Mouse (Mus musculus): ENCODE measurements at regions not wholly inside any gene's neighbourhood (a gene's known extent, or its start where the extent isn't known, plus 50 kb on each side); places are given as distances from the start of the nearest gene placed in this dataset.
A peak's percentile ranks its signal among the peaks of the same experiment; 100 is the strongest.

DNA sequence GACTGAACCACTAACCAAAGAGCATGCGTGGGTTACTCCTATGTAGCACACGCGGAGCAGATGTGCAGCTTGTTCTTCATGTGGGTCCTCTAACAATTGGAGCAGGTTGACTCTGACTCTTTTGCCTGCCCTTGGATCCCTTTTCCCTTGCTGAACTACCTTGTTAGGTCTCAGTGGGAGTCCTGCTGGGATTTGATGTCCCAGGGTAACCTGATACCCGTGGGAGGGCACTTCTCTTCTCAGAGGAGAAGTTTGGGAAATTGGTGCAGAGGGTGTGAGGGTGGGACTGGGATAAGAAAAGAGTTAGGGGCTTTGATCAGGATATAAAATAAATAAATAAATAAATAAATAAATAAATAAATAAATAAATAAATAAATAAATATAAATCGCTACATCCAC is 179.7 kb upstream of the Tas2r134 start:
- H3K27ac ChIP-seq (replicated peaks in 1 of 2; ENCODE audit: control insufficient read depth in 1 of 2, insufficient read depth in 1 of 2, low read depth in 2 of 2, low read length in 2 of 2) = no peak overlapping the region
- H3K4me2 ChIP-seq (ENCODE audit: low read length) = no peak overlapping the region
- no peak overlapping the region for H3K9ac ChIP-seq (ENCODE audit: low read length)
- H3K9me3 ChIP-seq (ENCODE audit: control insufficient read depth, low read length) = no peaks in the 10 kb centered on the region
- H3K4me1 ChIP-seq (ENCODE audit: control insufficient read depth in 2 of 2, insufficient read depth in 2 of 2, low read length in 2 of 2) = no peaks in the 10 kb centered on the region
- no peak overlapping the region for H3K4me3 ChIP-seq (ENCODE audit: control insufficient read depth in 1 of 2, insufficient read depth in 1 of 2, low read depth in 1 of 2, low read length in 2 of 2)
- ATAC-seq (ENCODE audit: insufficient number of reproducible peaks, insufficient read depth, low FRiP score, low read depth) = no peak
- H3K36me3 ChIP-seq (ENCODE audit: control insufficient read depth, insufficient read depth, low read length) = no peaks in the 10 kb centered on the region
- WGBS = 93% methylated on average over 5 of the region's 5 CpGs
- no peaks in the 10 kb centered on the region for H3K27me3 ChIP-seq (ENCODE audit: control insufficient read depth, insufficient read depth, low read length)

GRCm38 (mm10) chr2:51444386-51445080 is 182.8 kb upstream of the Tas2r134 start:
- H3K4me1 ChIP-seq (ENCODE audit: control insufficient read depth in 2 of 2, insufficient read depth in 2 of 2, low read length in 2 of 2) = no peaks in the 10 kb centered on the region
- H3K27me3 ChIP-seq (ENCODE audit: control insufficient read depth, insufficient read depth, low read length) = no peaks in the 10 kb centered on the region
- H3K9me3 ChIP-seq (ENCODE audit: control insufficient read depth, low read length) = no peaks in the 10 kb centered on the region
- H3K27ac ChIP-seq (replicated peaks in 1 of 2; ENCODE audit: control insufficient read depth in 1 of 2, insufficient read depth in 1 of 2, low read depth in 2 of 2, low read length in 2 of 2) = no peak overlapping the region
- no peak overlapping the region for H3K4me2 ChIP-seq (ENCODE audit: low read length)
- no peak for ATAC-seq (ENCODE audit: insufficient number of reproducible peaks, insufficient read depth, low FRiP score, low read depth)
- H3K4me3 ChIP-seq (ENCODE audit: control insufficient read depth in 1 of 2, insufficient read depth in 1 of 2, low read depth in 1 of 2, low read length in 2 of 2) = no peak overlapping the region
- H3K9ac ChIP-seq (ENCODE audit: low read length) = no peak overlapping the region
- WGBS = 56% methylated on average over 9 of the region's 9 CpGs
- H3K36me3 ChIP-seq (ENCODE audit: control insufficient read depth, insufficient read depth, low read length) = no peaks in the 10 kb centered on the region

- Histone ChIP-seq H3K4me2 (ENCODE audit: low read length) (no peak overlapping the region), H3K4me1 (ENCODE audit: control insufficient read depth in 2 of 2, insufficient read depth in 2 of 2, low read length in 2 of 2) (no peaks in the 10 kb centered on the region), H3K27ac (replicated peaks in 1 of 2; ENCODE audit: control insufficient read depth in 1 of 2, insufficient read depth in 1 of 2, low read depth in 2 of 2, low read length in 2 of 2) (no peak overlapping the region), H3K4me3 (ENCODE audit: control insufficient read depth in 1 of 2, insufficient read depth in 1 of 2, low read depth in 1 of 2, low read length in 2 of 2) (no peak overlapping the region), H3K27me3 (ENCODE audit: control insufficient read depth, insufficient read depth, low read length) (no peaks in the 10 kb centered on the region), H3K9me3 (ENCODE audit: control insufficient read depth, low read length) (no peaks in the 10 kb centered on the region), H3K36me3 (ENCODE audit: control insufficient read depth, insufficient read depth, low read length) (no peaks in the 10 kb centered on the region), H3K9ac (ENCODE audit: low read length) (no peak overlapping the region)
- no peak for ATAC-seq (ENCODE audit: insufficient number of reproducible peaks, insufficient read depth, low FRiP score, low read depth)
- 65% methylated on average over 3 of the region's 3 CpGs for WGBS
Observed at GRCm38 (mm10) chr2:51443946-51444345, 183.4 kb upstream of the Tas2r134 start.

DNA sequence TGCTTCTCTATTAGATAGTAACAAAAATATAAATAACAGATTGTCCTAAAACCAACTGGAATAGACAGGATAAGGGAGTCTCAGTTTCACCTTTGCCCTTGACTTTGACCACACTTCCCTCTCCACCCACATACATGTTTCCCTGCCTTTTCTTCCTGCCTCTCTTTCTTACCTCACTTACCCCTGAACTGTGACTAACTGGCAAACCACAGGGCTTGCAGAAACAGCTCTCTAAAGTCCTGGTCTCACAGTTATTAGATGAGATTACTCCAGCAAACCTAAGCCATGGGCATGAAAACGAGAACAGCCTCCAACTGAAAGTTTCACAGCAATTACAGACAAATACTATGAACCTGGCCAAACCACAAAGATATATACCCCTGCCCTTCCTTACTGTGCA is 188.3 kb upstream of the Tas2r134 start:
- H3K36me3 ChIP-seq (ENCODE audit: control insufficient read depth, insufficient read depth, low read length) = no peaks in the 10 kb centered on the region
- 69% methylated on average over 1 of the region's 1 CpGs for WGBS
- no peak overlapping the region for H3K4me3 ChIP-seq (ENCODE audit: control insufficient read depth in 1 of 2, insufficient read depth in 1 of 2, low read depth in 1 of 2, low read length in 2 of 2)
- H3K27me3 ChIP-seq (ENCODE audit: control insufficient read depth, insufficient read depth, low read length) = no peaks in the 10 kb centered on the region
- H3K9me3 ChIP-seq (ENCODE audit: control insufficient read depth, low read length) = peaks cover 6% of the 10 kb centered on the region
- no peak overlapping the region for H3K9ac ChIP-seq (ENCODE audit: low read length)
- no peaks in the 10 kb centered on the region for H3K4me1 ChIP-seq (ENCODE audit: control insufficient read depth in 2 of 2, insufficient read depth in 2 of 2, low read length in 2 of 2)
- ATAC-seq (ENCODE audit: insufficient number of reproducible peaks, insufficient read depth, low FRiP score, low read depth) = no peak
- no peak overlapping the region for H3K27ac ChIP-seq (replicated peaks in 1 of 2; ENCODE audit: control insufficient read depth in 1 of 2, insufficient read depth in 1 of 2, low read depth in 2 of 2, low read length in 2 of 2)
- no peak overlapping the region for H3K4me2 ChIP-seq (ENCODE audit: low read length)

- peaks cover 6% of the 10 kb centered on the region for H3K9me3 ChIP-seq (ENCODE audit: control insufficient read depth, low read length)
- H3K4me2 ChIP-seq (ENCODE audit: low read length) = no peak overlapping the region
- ATAC-seq (ENCODE audit: insufficient number of reproducible peaks, insufficient read depth, low FRiP score, low read depth) = no peak
- WGBS = 49% methylated on average over 3 of the region's 3 CpGs
- no peak overlapping the region for H3K27ac ChIP-seq (replicated peaks in 1 of 2; ENCODE audit: control insufficient read depth in 1 of 2, insufficient read depth in 1 of 2, low read depth in 2 of 2, low read length in 2 of 2)
- H3K9ac ChIP-seq (ENCODE audit: low read length) = no peak overlapping the region
- H3K27me3 ChIP-seq (ENCODE audit: control insufficient read depth, insufficient read depth, low read length) = no peaks in the 10 kb centered on the region
- no peak overlapping the region for H3K4me3 ChIP-seq (ENCODE audit: control insufficient read depth in 1 of 2, insufficient read depth in 1 of 2, low read depth in 1 of 2, low read length in 2 of 2)
- H3K36me3 ChIP-seq (ENCODE audit: control insufficient read depth, insufficient read depth, low read length) = no peaks in the 10 kb centered on the region
- peaks cover 2 to 5% of the 10 kb centered on the region in 2 experiments; a peak in 2 of 4 replicates for H3K4me1 ChIP-seq (ENCODE audit: control insufficient read depth in 2 of 2, insufficient read depth in 2 of 2, low read length in 2 of 2)
Observed at GRCm38 (mm10) chr2:51436590-51436989, 190.7 kb upstream of the Tas2r134 start.

DNA sequence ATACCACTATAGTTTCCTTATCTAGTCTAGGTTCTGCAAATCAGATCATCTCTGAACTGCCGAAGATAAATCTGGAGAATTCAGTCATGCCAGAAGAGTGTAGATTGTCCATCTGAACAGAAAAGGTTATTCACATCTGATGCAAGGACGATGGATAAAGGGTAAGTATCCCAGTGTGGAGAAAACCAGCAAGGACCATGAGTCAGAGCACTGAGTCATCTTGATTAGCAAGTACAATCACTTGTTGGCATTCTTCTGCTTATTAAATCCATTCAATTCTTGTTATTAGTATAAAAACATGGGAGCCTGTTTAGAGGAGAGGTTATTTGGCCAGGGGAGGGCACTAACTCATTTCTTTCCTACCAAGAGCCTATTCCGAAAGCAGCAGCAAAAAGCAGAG is 195.7 kb upstream of the Tas2r134 start:
- no peak for ATAC-seq (ENCODE audit: insufficient number of reproducible peaks, insufficient read depth, low FRiP score, low read depth)
- H3K36me3 ChIP-seq (ENCODE audit: control insufficient read depth, insufficient read depth, low read length) = no peaks in the 10 kb centered on the region
- no peak overlapping the region for H3K27ac ChIP-seq (replicated peaks in 1 of 2; ENCODE audit: control insufficient read depth in 1 of 2, insufficient read depth in 1 of 2, low read depth in 2 of 2, low read length in 2 of 2)
- no peaks in the 10 kb centered on the region for H3K27me3 ChIP-seq (ENCODE audit: control insufficient read depth, insufficient read depth, low read length)
- H3K9me3 ChIP-seq (ENCODE audit: control insufficient read depth, low read length) = peaks cover 10% of the 10 kb centered on the region
- no peak overlapping the region for H3K4me3 ChIP-seq (ENCODE audit: control insufficient read depth in 1 of 2, insufficient read depth in 1 of 2, low read depth in 1 of 2, low read length in 2 of 2)
- no peak overlapping the region for H3K9ac ChIP-seq (ENCODE audit: low read length)
- peaks cover 2 to 5% of the 10 kb centered on the region in 2 experiments; a peak in 3 of 4 replicates for H3K4me1 ChIP-seq (ENCODE audit: control insufficient read depth in 2 of 2, insufficient read depth in 2 of 2, low read length in 2 of 2)
- H3K4me2 ChIP-seq (ENCODE audit: low read length) = no peak overlapping the region
- 73% methylated on average over 3 of the region's 3 CpGs for WGBS

GRCm38 (mm10) chr2:51429716-51430115 is 197.6 kb upstream of the Tas2r134 start:
- peak; percentile 71; the same call in 1 of the 2 replicates for ATAC-seq (ENCODE audit: insufficient number of reproducible peaks, insufficient read depth, low FRiP score, low read depth)

DNA sequence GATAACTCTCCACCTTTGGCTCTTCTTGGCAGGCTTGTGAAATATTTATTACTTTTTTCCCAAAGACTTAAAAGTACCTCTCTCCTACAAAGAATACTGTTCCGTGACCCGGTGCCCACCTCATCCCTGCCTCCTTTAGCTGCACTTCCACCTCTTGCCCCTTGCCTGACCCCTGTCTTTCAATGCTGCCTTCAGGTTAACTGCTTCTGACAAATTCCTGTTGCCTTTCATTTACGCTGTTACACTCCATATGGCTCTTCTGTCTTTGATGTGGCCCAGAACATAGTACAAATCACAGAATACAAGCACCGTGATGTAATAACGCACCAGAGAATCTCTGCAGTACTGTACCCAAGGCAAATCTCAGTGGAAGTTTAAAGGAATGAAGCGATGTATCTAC is 204.9 kb upstream of the Tas2r134 start:
- Histone ChIP-seq H3K27ac (replicated peaks in 1 of 2; ENCODE audit: control insufficient read depth in 1 of 2, insufficient read depth in 1 of 2, low read depth in 2 of 2, low read length in 2 of 2) (no peak overlapping the region; a peak in 1 of 4 replicates), H3K27me3 (ENCODE audit: control insufficient read depth, insufficient read depth, low read length) (no peaks in the 10 kb centered on the region), H3K9ac (ENCODE audit: low read length) (no peak overlapping the region), H3K4me1 (ENCODE audit: control insufficient read depth in 2 of 2, insufficient read depth in 2 of 2, low read length in 2 of 2) (peaks cover 0 to 7% of the 10 kb centered on the region in 2 experiments; a peak in 3 of 4 replicates), H3K4me3 (ENCODE audit: control insufficient read depth in 1 of 2, insufficient read depth in 1 of 2, low read depth in 1 of 2, low read length in 2 of 2) (no peak overlapping the region), H3K4me2 (ENCODE audit: low read length) (no peak overlapping the region), H3K9me3 (ENCODE audit: control insufficient read depth, low read length) (no peaks in the 10 kb centered on the region), H3K36me3 (ENCODE audit: control insufficient read depth, insufficient read depth, low read length) (no peaks in the 10 kb centered on the region)
- no peak for ATAC-seq (ENCODE audit: insufficient number of reproducible peaks, insufficient read depth, low FRiP score, low read depth)
- 56% methylated on average over 6 of the region's 6 CpGs for WGBS

More at GRCm38 (mm10) chr2:51429716-51430115, 197.6 kb upstream of the Tas2r134 start:
- Histone ChIP-seq H3K9me3 (ENCODE audit: control insufficient read depth, low read length) (0 out of 2 replicates have a peak, but pooled peaks cover 4% of the 10 kb centered on the region), H3K4me3 (ENCODE audit: control insufficient read depth in 1 of 2, insufficient read depth in 1 of 2, low read depth in 1 of 2, low read length in 2 of 2) (no peak overlapping the region), H3K36me3 (ENCODE audit: control insufficient read depth, insufficient read depth, low read length) (no peaks in the 10 kb centered on the region), H3K27ac (replicated peaks in 1 of 2; ENCODE audit: control insufficient read depth in 1 of 2, insufficient read depth in 1 of 2, low read depth in 2 of 2, low read length in 2 of 2) (peak overlapping the region; percentile 50 to 81), H3K4me2 (ENCODE audit: low read length) (no peak overlapping the region), H3K9ac (ENCODE audit: low read length) (no peak overlapping the region), H3K27me3 (ENCODE audit: control insufficient read depth, insufficient read depth, low read length) (no peaks in the 10 kb centered on the region), H3K4me1 (ENCODE audit: control insufficient read depth in 2 of 2, insufficient read depth in 2 of 2, low read length in 2 of 2) (peaks cover 2 to 5% of the 10 kb centered on the region in 2 experiments; a peak in 3 of 4 replicates)
- 5% methylated on average over 5 of the region's 5 CpGs for WGBS
